Mouse (Mus musculus): ENCODE results near the gene Adcy7.

Gene Adcy7

DNA sequence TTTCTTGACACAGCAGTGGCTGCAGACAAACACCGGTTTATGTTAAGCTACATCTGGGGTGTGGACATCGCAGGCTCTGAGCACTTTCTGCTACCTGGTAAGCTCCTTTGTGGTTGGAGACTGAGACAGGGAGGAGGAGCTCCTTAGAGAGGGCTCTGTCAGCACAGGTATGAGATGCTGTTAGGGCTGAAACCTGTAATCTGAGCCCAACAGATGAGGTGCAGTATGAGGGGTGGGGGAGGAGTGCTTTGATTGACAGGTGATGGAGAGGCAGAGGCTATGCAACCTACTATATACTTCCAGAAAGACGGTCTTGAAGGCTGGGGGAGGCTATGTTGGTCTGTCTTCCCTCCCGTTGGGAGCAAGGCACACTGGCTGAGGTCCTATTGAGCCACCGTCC lies 7.0 kb downstream of the Adcy7 start:
- no peak for DNase-seq

DNA sequence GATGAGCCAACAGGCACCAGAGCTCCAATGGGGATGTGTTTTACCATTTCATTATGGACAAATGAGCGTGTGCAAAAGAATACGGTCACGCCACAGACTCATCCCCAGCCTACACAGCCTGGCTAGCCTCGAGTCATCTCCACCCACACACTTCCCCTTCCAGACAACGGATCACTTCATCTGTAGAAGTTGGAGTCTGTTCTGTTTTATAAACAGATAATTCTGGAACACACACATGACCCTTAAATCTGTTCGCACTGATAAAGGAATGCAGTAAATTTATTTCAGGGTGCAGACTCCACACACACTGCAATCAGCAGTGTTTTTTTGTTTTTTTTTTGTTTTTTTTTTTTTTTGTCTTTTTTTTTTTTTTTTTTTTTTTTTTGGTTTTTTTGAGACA lies 7.5 kb downstream of the Adcy7 start:
- no peak for DNase-seq

DNA sequence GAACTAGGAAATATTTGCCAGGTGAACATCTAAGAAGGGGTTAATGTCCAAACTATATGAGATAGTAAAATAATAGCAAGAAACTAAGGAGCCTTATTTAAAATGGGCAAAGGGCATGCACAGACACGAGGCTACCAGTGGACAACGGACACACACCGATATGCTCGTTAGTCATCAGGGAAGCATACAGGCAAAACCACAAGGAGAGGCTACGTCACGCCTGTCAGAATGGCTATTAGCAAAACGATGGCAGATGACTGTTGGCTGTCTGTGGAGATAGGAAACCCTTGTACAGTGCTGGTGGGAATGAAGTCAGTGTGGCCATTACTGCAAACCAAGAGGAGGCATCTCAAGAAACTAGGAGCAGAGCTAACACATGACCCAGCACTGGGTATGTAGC lies 8.7 kb downstream of the Adcy7 start:
- DNase-seq = no peak

DNA sequence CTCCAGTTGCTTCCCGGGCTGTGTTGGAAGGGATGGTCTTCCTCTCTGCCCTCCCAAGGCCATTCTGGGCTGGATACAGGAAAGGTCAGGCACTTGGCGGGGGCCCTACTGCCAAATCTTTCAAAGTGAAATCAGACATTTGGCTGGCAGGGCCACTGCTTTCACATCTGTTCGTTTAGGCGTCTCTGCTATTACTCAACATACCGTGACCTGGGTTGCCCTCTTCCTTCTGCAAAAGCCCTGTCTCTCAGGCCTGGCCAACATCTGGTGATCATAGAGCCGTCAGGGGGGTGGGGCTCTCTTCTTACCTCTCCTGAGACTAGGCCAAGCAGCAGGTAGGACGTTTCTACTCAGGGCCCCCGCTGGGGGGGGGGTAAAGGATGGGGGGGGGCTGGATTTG lies 10.5 kb downstream of the Adcy7 start:
- no peak for DNase-seq

DNA sequence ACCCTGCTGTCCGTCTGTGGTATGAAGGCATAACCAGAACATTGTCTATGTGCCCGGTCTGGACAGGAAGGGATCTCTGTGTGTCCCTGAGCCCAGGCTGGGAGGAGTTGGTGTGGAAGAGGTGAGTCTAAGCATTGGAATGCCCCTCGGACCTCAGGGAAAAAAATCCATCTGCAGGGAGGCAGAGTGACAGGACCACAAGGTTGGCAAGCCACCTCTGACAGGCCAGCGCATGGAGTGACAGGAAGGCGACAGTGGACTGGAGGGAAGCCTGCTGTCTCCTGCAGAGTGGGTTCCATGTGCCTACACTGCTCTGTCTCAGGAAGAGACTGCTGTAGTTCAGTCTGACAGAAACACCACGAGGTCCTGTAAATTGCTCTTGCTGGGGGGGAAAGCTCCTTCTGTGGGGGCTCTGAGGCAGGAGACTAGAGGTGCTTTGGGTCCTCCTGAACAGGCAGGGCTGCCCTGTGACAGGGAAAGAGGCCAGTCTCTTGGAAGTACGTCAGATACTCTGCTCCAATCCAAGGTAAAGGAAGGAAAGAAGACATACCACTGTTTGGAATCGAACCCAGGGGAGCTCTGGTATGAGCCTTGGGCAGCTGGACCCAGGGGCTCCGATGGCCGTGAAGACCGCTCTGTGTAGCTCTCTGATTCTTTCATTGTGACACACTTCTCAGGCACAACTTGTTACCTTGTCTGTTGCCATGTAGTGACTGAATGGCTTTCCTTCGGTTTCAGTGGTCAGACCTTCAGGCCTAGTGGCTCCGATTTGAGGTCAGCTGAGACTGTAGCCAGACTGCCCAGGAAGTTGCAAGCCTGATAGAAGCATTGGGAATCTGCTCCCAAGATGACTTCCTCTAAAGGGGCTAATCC lies 11.3 kb downstream of the Adcy7 start:
- DNase-seq = no peak

DNA sequence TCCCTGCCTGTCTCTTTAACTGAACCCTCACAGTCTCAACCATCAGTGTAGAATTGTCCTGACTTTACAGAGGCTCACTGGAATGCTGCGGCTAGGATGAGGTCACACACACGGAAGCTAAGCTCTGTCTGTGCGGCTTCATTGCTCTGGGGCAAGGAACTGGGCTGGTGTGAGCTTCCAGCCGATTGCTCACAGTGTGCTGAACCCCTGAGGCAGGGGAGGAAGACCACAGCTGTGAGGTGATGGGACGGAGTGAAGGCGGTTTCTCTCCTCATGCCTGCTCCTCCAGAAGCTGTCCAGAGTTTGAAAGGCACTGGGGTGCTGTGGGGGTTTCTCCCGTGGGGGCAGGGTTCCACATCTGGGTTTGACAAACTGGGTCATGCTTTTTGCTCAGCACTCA lies 12.5 kb downstream of the Adcy7 start:
- no peak for DNase-seq

DNA sequence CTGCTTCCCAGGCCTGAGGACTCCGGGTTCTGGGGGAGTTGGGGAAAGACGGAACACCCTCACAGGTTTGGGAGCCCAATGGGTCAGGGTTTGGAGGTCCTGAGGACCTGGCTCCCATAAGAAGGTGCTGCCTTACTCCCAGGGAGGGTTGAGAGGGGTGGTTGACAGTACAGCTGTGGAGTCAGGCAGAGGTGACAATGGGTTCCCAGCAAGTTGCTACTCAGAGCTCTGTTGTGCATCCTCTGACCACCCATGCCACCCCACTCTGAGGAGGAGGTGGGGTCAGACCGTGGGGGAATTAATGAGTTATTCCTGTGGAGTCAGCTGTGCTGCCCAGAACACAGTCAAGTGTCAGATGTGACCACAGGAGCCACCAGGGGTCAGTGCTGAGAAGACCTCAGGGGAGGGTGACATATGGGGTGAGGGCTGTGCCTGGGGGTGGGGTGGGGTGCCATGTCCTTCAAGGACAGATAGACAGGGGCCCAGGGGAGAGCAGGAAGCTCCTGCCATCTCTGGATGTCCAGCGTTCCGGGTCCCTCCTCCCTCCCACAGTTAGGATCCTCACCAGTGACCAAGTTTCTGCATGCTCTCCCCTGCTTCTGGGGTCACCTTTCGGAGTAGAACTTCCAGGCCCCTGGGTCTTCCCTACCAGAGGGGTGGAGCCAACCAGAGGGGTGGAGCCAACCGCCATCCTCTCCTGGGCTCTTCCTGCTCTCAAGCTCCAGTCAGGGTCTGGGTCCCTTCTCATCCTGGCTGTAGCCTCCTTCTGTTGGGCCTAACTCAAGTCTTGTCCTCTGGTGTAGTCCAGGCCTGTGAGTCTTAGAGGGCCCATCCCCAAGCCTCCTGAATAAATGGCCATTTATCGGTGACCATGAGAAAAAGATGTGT lies 13.5 kb downstream of the Adcy7 start:
- no peak for DNase-seq

DNA sequence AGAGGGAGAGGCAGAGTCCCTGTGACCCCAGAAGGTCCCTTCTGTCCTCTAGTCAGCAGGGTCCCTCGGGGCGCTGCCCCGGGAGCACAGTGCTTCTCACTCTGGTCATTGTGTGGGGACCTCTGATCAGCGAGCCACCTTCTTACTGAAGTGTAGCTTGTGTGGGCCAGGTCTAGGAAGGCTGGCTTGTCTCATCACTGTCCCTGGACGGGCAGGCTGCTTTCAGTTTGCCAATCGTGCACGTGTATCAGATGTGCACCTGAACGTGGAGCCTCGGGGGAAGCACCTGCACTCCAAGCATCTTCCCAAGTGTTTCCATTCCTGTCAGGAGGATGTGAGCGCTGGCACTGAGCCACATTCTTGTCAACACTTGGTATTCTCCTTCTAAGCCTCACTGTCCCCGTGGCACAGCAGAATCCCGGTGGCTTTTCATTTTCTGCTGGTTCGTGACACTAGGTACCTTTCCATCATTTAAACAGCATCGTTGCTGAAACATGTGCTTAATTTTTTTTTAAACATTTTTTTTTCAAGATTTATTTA lies 14.3 kb downstream of the Adcy7 start:
- no peak for DNase-seq

DNA sequence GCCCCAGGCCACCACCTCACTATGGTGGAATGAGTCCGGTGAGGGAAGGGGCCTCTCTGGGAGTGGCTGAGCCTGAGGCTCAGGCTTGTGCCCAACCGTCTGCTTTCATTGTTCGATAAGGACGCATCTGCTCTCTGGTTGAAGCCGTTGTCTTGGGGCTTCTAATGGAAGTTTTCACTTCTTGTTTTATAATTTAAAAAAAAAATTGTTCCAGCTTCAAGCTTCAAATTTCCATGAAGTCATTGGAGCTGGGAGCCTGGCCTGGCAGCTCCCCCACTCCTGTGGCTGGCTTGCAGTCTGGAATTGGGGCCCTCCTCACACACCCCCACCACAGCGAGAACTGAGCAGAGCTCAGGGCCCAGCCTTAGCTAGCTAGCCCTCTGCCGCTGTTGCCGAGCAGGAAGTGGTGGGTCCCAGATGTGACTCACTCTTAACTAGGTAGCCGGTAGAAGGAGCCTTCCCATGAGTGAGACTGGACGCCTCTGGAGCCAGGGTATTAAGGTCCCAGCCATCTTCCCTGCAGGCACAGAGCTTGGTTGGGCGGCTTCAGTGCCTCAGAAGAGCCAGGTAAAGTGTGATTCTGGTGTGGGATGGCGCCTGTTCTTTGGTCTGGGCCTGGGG lies 16.5 kb downstream of the Adcy7 start:
- DNase-seq = no peak

DNA sequence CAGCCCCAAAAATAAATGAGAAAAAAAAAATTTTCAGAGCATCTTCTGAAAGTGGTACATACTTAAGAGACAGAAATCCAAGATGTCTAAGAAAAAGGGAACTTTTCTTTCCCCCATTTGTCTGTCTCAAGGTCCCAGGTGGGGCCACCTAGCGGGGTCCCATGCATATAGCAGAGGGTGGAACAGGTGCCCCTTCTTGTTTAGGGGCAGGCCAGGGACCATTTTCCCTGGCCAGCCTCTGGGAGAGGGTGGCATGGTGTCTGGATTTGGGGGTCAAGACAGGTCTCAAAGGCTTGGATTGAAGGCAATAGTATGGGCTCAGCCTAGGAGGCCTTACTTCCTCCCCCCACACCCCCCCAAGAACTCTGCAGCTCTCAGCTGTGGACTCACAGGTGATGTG lies 17.7 kb downstream of the Adcy7 start:
- no peak for DNase-seq

DNA sequence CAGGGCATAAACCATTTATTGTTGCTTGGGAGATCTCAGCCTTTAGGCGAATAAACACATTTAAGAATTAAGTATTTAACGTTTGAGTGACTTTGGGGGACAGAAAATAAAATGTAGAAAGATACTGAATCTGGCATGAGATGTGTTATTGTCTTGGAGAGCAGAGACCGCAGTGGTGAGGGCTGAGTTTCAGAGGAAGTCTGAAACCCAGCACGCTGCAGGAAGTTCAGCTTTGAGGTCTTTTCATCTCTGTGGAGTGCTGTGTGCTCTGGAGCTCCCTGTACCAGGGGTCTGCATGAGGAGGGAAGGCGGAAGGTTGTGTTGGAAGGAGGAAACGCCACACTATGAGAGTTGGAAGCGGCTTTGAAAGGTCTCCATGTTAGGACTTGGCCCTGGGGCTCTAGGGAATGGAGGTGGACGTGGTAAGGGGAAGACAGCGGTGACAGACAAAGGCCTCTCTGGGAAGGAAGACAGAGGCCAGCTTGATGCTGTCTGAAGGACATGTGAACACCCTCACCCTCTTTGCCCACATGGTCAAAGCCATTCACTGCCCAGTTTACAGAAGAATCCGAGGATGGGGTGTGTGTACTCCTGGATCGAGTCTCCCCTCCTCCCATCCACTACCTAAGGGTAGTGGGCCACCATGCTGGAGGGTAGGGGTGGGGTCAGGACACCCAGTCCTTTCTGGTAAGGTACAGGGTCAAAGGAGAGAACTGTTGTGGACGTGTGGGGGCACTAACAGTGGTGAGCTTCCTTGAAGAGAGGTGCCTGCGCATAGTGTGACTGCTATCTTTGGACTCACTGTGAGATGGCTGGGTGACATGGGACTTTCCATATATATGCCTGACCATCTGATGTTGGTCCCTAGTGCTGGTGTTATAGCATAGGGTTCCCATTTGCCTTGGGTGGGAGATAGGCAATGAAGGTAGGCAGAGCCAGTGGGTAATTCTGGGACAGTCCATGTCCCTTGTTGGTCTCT lies 18.4 kb downstream of the Adcy7 start:
- no peak for DNase-seq

DNA sequence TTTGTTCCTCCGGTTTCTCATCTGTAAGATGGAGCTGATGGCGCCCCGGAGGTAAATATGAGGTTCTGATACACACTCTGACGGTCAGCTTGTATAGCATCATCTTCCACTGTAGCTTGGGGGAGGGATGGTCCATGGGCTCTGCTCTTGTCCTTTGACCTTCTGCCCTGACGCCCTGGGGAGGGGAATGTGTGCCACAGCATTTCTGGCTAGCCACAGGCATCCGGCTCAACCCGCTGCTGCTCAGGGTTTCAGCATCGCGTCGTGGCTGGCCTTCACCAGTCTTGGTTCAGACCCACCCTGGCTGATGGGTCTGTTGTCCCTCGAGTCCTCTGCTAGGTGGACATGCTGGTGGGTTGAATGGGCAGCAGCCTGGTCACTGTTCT lies 19.1 kb downstream of the Adcy7 start:
- DNase-seq = no peak

DNA sequence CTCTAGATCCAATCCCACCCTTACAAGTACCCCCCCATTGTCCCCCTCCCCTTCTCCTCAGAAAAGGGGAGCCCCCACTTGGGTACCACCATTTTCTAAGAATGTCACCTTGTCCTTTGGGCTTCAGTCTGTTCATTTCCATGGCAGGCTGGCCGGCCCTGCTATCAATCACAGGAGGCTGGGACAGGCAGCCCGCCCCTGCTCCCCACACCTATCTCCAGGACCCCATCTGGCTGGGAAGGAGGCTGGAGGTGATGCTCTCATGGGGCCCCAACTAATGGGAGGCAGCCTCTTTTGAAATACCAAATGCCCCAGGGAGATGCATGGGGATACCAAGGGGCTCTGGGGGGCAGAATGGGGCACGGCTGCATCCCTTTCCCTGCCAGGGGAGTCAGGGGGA lies 20.7 kb downstream of the Adcy7 start:
- no peak for DNase-seq

DNA sequence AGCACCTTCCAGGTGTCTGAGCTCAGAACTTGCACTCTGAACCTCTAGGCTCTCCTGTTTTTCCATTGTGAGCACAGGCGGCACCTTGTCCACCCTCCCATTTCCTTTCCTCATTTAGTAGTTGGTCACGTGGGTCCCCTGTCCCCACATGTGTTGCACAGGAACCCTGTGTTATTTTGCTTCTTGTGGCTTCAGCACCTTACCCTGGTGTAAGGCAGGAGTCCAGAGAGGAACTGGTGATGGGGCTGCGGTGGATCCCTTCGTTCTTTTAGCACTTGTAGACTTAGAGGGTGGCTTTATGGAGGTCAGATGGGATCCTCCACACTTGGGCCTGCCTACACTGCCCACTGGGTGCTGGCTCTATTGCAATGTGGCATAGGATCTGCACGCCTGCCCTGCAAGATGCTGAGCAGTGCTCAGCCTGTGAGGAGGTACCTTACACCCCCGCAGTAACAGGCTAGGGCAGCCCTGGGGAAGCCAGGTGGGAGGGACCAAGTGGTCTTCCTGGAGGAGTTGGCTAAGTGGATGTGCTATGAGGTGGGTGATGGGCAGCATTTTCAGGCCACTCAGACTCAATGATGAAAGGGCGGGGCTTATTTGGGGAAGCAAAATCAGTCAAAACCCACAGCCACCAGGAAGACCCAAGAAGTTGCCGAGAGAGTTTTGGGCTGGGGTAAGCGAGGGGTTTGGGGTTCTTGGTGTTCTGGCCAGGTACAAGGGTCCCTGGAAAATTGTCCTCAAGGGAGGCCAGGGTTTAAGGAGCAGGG lies 21.6 kb downstream of the Adcy7 start:
- DNase-seq = no peak

DNA sequence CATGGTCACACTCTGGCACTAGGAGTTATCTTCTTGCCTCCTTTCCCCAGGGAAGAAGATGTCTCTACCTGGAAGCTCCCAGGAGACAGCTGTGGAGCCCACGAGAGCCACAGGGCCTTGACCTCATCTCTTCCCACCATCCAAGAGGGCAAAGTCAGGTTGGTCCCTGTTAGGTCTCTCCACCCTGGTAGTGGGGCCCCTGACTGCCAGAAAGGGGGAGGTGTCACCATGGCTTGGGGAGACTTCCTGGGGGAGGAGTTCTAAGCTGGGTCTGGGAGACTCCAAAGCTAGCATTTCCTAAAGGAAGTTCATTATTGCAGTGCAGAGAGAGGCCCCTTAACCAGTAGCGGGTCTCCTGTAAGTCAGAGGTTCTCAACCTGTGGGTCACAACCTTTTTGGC lies 22.8 kb downstream of the Adcy7 start:
- DNase-seq = no peak

DNA sequence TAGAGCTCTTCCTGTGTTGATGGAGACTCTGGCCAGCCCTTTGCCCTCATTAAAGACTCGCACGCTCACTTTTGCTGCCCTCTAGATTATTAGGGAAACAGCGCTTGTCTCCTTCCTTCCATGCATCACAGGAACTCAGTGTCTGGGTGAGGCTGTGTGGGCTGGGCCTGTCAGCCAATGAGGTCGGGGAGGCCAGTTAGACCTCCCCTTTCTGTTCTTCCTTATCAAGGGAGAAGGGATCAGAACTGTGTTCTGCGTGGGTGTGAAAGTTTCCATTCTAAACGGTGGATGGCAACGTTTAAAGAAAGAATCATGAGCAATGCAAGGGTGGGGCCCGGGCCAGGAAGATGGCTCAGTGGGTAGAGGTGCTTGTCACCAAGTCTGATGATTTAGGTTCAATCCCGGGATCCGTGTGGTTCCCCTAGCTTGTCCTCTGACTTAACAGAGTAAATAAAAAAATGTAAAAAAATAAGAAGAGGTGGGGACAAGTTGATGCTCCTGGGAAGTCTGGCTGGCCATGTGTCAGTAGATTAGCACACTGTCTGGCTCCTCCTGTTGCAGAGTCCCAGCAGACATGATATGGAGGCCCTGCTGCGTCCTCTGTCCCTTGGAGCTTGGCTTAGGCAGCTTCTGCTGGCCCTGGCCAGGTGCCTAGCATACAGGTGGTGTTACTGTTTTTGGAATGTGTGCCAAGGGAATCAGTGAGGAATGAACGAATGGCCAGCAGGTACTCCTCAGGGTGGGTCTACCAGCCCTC lies 26.0 kb downstream of the Adcy7 start:
- DNase-seq = no peak

DNA sequence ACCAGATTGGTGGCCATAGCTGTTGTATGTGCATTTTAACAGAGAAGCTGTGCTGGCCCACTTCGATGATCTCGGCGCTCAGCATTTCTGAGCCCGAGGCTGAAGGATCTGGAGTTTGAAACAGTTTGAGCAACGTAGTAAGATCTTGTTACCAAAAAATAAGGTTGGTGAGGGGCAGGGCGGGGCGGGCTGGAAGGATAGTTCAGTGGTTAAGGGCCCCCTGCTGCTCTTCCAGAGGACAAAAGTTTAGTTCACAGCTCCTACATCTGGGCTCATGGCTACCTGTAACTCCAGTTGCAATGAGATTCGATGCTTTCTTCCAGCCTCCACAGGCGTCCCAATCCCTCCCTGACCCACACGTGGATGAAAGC lies 26.5 kb downstream of the Adcy7 start:
- no peak for DNase-seq

DNA sequence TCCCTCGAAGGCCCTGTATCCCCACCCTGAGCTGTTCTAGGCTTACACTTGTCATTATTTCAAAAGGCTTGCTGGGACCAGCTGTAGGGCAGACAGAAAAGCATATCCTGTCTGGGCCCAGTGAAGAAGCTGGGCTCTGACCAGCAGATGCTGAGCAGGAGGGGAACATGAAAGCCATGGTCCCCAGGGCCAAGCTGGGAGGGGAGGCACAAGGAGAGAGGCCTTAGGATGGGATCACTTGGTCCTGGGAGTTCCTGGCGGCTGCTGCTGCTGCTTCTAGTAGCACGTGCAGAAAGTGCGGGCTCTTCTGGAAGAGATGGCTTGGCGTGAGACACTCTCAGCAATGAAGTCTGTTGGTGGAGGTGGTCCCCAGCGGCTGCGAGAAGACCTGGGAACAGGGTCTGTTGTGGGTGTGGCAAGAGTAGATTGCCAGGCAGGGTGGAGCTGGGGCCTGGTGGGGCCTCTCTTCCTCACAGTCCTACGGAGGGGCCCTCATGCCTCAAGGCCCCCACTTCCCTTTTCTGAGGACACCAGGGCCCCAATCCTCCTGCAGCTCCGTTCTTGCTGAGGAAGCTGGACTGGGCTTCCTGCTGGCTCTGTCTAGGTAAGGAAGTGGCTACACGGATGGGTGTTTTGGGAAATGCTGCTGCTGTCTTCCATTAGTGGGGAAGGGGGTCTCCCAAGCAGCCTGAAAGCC lies 27.9 kb downstream of the Adcy7 start:
- no peak for DNase-seq

DNA sequence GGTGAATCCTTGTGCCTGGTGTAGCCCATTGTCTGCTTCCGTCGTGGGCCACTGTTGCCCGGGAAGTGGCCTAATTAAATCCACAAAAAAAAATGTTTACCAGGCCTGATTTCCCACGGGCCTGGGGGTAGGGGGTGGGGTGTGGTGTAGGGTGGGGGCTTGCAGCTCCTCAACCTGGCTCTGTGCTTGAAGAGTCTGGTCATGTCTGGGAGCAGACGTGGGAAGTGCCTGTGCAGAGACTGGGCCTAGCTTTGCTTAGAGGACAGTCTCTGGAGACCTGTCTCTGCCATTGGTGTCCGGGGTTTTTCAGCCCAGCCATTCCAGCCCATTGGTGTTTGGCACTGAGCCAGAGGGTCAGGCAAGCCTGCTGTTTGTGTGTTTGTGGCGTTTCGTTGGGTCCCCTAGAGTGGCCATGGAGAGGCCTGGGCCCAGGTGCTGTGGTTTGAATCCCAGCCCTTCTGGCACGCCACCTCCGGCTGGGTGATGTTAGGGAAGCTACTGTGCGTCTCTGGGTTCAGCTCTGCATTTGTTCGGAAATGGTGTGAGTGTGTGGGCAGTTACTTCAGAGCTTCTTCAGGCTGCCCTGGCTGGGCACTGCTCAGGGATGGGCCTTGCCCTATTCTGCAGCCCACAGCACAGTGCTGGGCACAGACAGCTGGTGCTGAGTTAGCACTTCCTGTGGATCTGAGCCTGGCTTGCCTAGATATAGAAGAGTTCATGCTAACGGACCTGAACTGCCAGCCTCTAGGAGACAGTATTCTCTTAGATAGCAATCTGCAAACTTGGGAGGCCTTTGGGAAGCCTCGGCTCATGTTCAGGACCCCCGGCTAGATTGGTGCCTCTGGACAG lies 29.6 kb downstream of the Adcy7 start:
- no peak for DNase-seq
